Comparison of ENCODE assay signal across 8 mouse cellular contexts in genomic region chr19:26711268-26711667, GRCm38 (mm10).
DNase-seq lines count a peak whose midpoint lies in the region; ATAC-seq and TF ChIP-seq lines count a peak whose summit lies in the region.

No protein-coding gene starts in this region.

- 28% methylated on average over 2 of the region's 2 CpGs for WGBS in hindbrain, postnatal 0 days
- WGBS in hindbrain, embryonic 13.5 days = 17% methylated on average over 2 of the region's 2 CpGs
- WGBS in thymus, adult 2 months = 83% methylated on average over 2 of the region's 2 CpGs

- no peak for TF ChIP-seq POLR2A in thymus, adult 2 months (IDR thresholded peaks at IDR 0.05; ENCODE audit: control insufficient read depth, extremely low read depth, insufficient read depth, low read length, poor library complexity)
- no peak for TF ChIP-seq POLR2A in cortical plate, adult 2 months (IDR thresholded peaks at IDR 0.05; ENCODE audit: extremely low read depth, insufficient read depth, low read length)

- no peak for ATAC-seq in hindbrain, postnatal 0 days
- no peak for ATAC-seq in hindbrain, embryonic 13.5 days (ENCODE audit: low FRiP score)

- no peak overlapping the region for H3K27ac ChIP-seq in hindbrain, postnatal 0 days
- H3K27ac ChIP-seq in hindbrain, embryonic 13.5 days = no peak overlapping the region
- H3K27ac ChIP-seq in thymus, adult 2 months (ENCODE audit: control insufficient read depth, insufficient read depth, low read length) = no peak overlapping the region
- no peak overlapping the region for H3K27ac ChIP-seq in cortical plate, adult 2 months (ENCODE audit: insufficient read depth, low read length)

- no peaks in the 10 kb centered on the region for H3K4me1 ChIP-seq in hindbrain, postnatal 0 days (ENCODE audit: insufficient read depth, low read length)
- H3K4me1 ChIP-seq in hindbrain, embryonic 13.5 days (replicated peaks) = no peaks in the 10 kb centered on the region
- peaks cover 7% of the 10 kb centered on the region for H3K4me1 ChIP-seq in thymus, adult 2 months (replicated peaks; ENCODE audit: control insufficient read depth, insufficient read depth, low read length)
- H3K4me1 ChIP-seq in cortical plate, adult 2 months (ENCODE audit: control insufficient read depth, insufficient read depth, low read length) = no peaks in the 10 kb centered on the region

- no peaks in the 10 kb centered on the region for H3K9me3 ChIP-seq in hindbrain, postnatal 0 days (ENCODE audit: low read length)
- no peaks in the 10 kb centered on the region for H3K9me3 ChIP-seq in hindbrain, embryonic 13.5 days

- H3K4me2 ChIP-seq in hindbrain, postnatal 0 days (ENCODE audit: low read depth, low read length) = no peak overlapping the region
- H3K4me2 ChIP-seq in hindbrain, embryonic 13.5 days = no peak overlapping the region

- no peak overlapping the region for H3K9ac ChIP-seq in hindbrain, postnatal 0 days (replicated peaks; ENCODE audit: low read length)
- H3K9ac ChIP-seq in hindbrain, embryonic 13.5 days = no peak overlapping the region

- DNase-seq in hindbrain, postnatal 0 days (ENCODE audit: low spot score) = peak; percentile 49
- DNase-seq in thymus, adult 2 months = peak; percentile 45
- no peak for DNase-seq in thymus, adult 18-20 months
- DNase-seq in right cerebral cortex, postnatal 36 days (ENCODE audit: low spot score in 2 of 2) = no peak
- no peak for DNase-seq in ovary, postnatal 14 days (ENCODE audit: low spot score)
- no peak for DNase-seq in gastrocnemius, postnatal 36 days

- no peak overlapping the region for H3K4me3 ChIP-seq in hindbrain, postnatal 0 days (ENCODE audit: low read length)
- no peak overlapping the region for H3K4me3 ChIP-seq in hindbrain, embryonic 13.5 days
- no peak overlapping the region for H3K4me3 ChIP-seq in thymus, adult 2 months (ENCODE audit: control insufficient read depth, insufficient read depth, low read length)
- no peak overlapping the region for H3K4me3 ChIP-seq in cortical plate, adult 2 months (ENCODE audit: insufficient read depth, low read length)

- H3K36me3 ChIP-seq in hindbrain, postnatal 0 days (ENCODE audit: insufficient read depth, low read length) = peaks cover 3% of the 10 kb centered on the region
- H3K36me3 ChIP-seq in hindbrain, embryonic 13.5 days = peaks cover 2% of the 10 kb centered on the region; the same call in 1 of the 2 replicates
- 0 out of 2 replicates have a peak, but pooled peaks cover 7% of the 10 kb centered on the region for H3K36me3 ChIP-seq in thymus, adult 2 months (ENCODE audit: control insufficient read depth, insufficient read depth, low read length)

- no peaks in the 10 kb centered on the region for H3K27me3 ChIP-seq in hindbrain, postnatal 0 days (ENCODE audit: insufficient read depth, low read length)
- no peaks in the 10 kb centered on the region for H3K27me3 ChIP-seq in hindbrain, embryonic 13.5 days
- no peaks in the 10 kb centered on the region for H3K27me3 ChIP-seq in thymus, adult 2 months (ENCODE audit: control insufficient read depth, insufficient read depth, low read length)

- peak; percentile 55 for TF ChIP-seq CTCF in hindbrain, postnatal 0 days (IDR thresholded peaks at IDR 0.05; ENCODE audit: low read depth)
- TF ChIP-seq CTCF in thymus, adult 2 months (IDR thresholded peaks at IDR 0.05; ENCODE audit: borderline replicate concordance, control insufficient read depth, extremely low read depth, insufficient read depth, low read length, poor library complexity) = no peak
- 0 out of 2 replicates have a peak, but pooled peaks have one; percentile 18 for TF ChIP-seq CTCF in cortical plate, adult 2 months (IDR thresholded peaks at IDR 0.05; ENCODE audit: extremely low read depth, insufficient read depth, low read length)

- intact Hi-C loops in gastrocnemius, postnatal 36 days (cut with DNase I) = no loop called here

Comparison
In these comparisons a context has a peak if more than half of its experiments do, and no peak if none do; other contexts are left out.
1. DNase-seq: peak in hindbrain, postnatal 0 days (single experiment) and thymus, adult 2 months (single experiment); none in thymus, adult 18-20 months (0 of 2), right cerebral cortex, postnatal 36 days (0 of 2), ovary, postnatal 14 days (single experiment) and gastrocnemius, postnatal 36 days (0 of 2).